Mouse (Mus musculus) left cerebral cortex, postnatal 14 days (tissue): Measurements from ENCODE around the gene Fam78b. TPM values are rescaled to one million over a fixed set of nuclear protein-coding genes. Genes with fewer than 3 reads are reported as not detected.

ENCODE experiments used
- DNase-seq, 2 experiments: peaks; one replicate each; pipeline ENCODE4 v3.0.0; 2021 to 2022; ENCODE audit warnings: low spot score in 2 of 2, mixed read lengths in 1 of 2
- intact Hi-C: fragments of 180-260 bp; cut with DNase I; formaldehyde crosslinking; loops from one replicate; pipeline ENCODE4 v1.15.1; 2025
- total RNA-seq, 2 experiments: library from RNA; stranded (reverse); gene quantifications; 2 replicates each; pipeline ENCODE4 v1.2.3; 2021

Fam78b gene
- total RNA-seq, 2 experiments from 2014 or later = 34.7 to 34.8 TPM

DNA sequence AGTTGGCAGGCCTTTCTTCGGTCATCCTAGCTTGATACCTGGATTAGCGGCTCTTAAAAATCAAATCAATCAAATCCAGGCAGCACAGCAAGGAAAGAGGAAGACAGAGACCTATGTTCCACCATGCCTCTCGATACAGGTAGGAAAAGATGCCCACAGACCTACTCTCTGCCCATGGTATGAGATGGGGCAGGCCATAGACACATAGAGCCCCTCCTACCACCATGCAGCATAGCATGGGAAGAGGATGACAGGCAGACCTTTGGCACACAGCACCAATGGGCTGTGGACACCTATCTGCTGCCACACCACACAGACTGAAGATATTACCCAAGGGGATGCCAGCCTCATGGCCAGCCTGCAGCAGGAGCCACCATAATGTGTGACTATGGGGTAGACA is 124.7 kb downstream of the Fam78b start:
- DNase-seq = no peak

DNA sequence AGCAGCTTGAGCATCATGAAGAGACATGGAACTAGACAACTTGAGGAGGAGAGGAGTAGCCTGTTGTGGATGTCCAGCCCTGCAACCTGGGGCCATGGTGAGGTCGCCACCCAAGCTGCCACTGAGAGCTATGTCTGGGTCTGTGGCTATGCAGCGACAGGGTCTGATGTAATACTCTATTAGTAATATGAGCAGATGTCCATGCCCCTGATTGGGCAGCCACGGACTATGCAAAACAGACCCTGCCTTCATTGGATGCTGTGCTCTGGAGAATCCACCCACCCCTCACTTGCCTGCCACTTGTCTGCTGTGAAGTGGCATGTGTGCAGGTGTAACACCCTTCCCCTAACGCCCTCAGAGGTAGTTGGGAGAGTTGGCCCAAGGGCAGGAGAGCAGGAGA is 125.1 kb downstream of the Fam78b start:
- intact Hi-C loops = no loop called here
- no peak for DNase-seq

More for the DNA sequence above, 124.7 kb downstream of the Fam78b start:
- intact Hi-C loops = no loop called here

GRCm38 (mm10) chr1:167135748-167136147 is 134.5 kb downstream of the Fam78b start:
- DNase-seq = no peak
- intact Hi-C loops = no loop called here
